Mouse (Mus musculus): ENCODE results near the gene Rgs12.

- no peak for TF ChIP-seq TAL1 (IDR thresholded peaks at IDR 0.05; ENCODE audit: low read length)
- TF ChIP-seq GATA1 (IDR thresholded peaks at IDR 0.05; ENCODE audit: low read length): no peak
These were observed 121.1 kb downstream of the Rgs12 start for GRCm38 (mm10) chr5:35070314-35070713.
